Mouse (Mus musculus): Measurements from ENCODE around the gene Btbd9. TPM values are rescaled to one million over a fixed set of nuclear protein-coding genes. Genes with fewer than 3 reads are reported as not detected.

Gene Btbd9
- total and polyA plus RNA-seq, 2 experiments, result 12.7 to 12.8 TPM

DNA sequence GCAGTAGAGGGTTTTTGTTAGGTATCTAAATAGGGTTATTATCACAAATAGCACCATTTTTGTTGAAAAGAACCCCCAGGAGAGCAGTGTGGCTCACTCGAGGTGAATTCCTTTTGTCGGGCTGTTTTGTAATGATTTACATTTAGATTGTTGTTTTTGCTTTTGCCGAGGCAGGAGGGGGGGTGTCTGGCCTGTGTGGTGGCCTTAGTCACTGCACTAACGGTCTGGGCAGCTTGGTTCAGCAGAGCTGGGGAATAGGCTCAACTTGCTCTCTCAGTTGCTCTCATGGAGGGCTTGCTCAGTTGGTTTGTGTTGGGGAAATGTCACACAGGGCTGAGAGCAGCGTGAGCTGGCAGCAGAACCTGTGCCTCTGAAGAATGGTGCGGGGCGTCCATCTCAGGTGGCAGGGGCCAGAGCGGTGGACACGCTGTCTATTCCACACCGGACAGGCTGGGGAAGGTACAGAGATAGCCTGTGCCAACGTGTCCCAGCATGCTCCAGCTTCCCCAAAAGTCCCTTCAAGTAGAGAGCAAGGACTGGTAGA is 385.1 kb downstream of the Btbd9 start:
- Histone ChIP-seq H3K79me2 (ENCODE audit: control insufficient read depth, insufficient read depth, low read length) (peaks cover 51% of the 10 kb centered on the region), H3K4me3 (ENCODE audit: insufficient read depth, low read depth, low read length) (no peak overlapping the region), H3K27me3 (ENCODE audit: control insufficient read depth, insufficient read depth, low read length) (no peaks in the 10 kb centered on the region), H3K27ac (replicated peaks; ENCODE audit: insufficient read depth, low read depth, low read length) (no peak overlapping the region), H3K36me3 (ENCODE audit: control insufficient read depth, insufficient read depth, low read length) (peaks cover 2% of the 10 kb centered on the region; the same call in 1 of the 2 replicates), H3K9ac (ENCODE audit: low read depth, low read length) (no peak overlapping the region), H3K4me1 (ENCODE audit: control insufficient read depth, insufficient read depth, low read length) (no peaks in the 10 kb centered on the region; the same call in 1 of the 2 replicates)
- no peak for TF ChIP-seq CTCF (IDR thresholded peaks at IDR 0.05; ENCODE audit: low read depth, low read length)
- no peak for TF ChIP-seq POLR2A (IDR thresholded peaks at IDR 0.05; ENCODE audit: extremely low read depth, insufficient read depth, low read length)
- WGBS, result 79% methylated on average over 11 of the region's 11 CpGs
- no peak for DNase-seq (ENCODE audit: extremely low read depth, low read depth, low spot score)

DNA sequence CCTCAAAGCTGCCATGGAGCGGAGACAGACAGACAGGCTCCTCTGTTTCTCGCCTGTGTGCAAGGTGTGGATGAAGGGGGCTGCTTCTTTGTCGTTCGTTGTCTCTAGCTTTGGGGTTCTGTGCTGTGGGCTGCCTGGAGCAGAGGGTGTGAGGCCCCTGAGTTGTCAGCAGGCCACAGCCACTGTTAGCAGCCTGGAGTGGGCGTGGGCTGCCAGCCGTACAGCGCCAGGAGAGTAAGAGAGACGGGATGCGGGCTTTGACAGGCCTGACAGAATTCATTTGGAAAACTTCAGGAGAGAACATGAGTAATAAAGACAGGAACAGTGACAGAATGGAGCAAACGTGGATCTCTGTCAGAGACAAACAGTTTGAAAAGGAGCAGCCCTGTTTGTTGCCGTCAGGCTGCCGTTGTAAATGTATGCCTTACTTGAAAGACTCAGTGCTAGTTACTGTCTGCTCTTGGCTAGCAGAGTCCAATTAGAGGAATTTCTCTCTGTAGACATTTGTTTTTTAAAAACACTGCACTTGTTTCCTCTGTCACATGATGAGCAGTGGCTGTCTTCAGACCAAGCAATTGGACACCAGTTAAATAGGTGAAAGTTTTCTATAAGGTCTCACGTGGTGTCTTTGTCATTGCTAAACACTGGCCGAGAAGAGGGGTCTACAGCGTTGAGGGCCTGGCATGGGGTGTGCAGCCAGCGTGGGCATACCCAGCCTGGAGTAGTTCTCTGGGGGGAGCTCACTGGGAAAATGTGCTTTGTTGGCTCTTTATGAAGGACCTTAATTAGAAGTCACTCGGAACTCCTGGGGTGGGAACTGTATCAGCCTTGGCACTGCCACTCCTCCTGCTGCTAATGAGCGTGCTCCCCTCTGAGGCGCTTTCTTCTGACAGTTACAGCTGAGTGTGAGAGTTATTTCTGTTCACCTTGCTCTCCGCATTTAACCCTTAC is 388.0 kb downstream of the Btbd9 start:
- WGBS, result 65% methylated on average over 20 of the region's 20 CpGs
- Histone ChIP-seq H3K79me2 (ENCODE audit: control insufficient read depth, insufficient read depth, low read length) (peaks cover 49% of the 10 kb centered on the region), H3K4me3 (ENCODE audit: insufficient read depth, low read depth, low read length) (no peak overlapping the region), H3K9ac (ENCODE audit: low read depth, low read length) (no peak overlapping the region), H3K36me3 (ENCODE audit: control insufficient read depth, insufficient read depth, low read length) (peaks cover 2% of the 10 kb centered on the region; the same call in 1 of the 2 replicates), H3K4me1 (ENCODE audit: control insufficient read depth, insufficient read depth, low read length) (no peaks in the 10 kb centered on the region; the same call in 1 of the 2 replicates), H3K27ac (replicated peaks; ENCODE audit: insufficient read depth, low read depth, low read length) (no peak overlapping the region), H3K27me3 (ENCODE audit: control insufficient read depth, insufficient read depth, low read length) (no peaks in the 10 kb centered on the region)
- DNase-seq (ENCODE audit: extremely low read depth, low read depth, low spot score), result peak; percentile 24
- TF ChIP-seq CTCF (IDR thresholded peaks at IDR 0.05; ENCODE audit: low read depth, low read length) (no peak), POLR2A (IDR thresholded peaks at IDR 0.05; ENCODE audit: extremely low read depth, insufficient read depth, low read length) (no peak)

DNA sequence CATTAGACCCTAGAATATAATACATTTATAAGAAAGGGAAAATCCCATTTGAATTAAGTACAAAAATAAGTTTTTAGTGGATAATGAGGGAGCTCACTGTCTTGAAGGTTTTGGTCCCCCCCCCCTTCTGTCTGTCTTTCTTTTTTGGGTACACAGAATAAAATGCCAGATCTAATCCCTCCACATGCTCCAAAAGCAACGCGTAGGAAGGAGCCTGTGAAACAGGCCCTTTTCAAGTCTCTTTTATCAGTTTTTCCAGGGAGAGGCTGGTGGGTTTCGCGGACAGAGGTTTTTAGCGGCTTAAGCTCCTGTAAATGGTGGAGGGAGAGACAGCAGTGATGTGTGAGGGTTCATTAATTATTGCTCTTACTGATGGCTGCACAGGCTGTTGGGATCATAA is 388.7 kb downstream of the Btbd9 start:
- Histone ChIP-seq H3K36me3 (ENCODE audit: control insufficient read depth, insufficient read depth, low read length) (no peaks in the 10 kb centered on the region), H3K4me1 (ENCODE audit: control insufficient read depth, insufficient read depth, low read length) (no peaks in the 10 kb centered on the region; the same call in 1 of the 2 replicates), H3K4me3 (ENCODE audit: insufficient read depth, low read depth, low read length) (no peak overlapping the region), H3K27me3 (ENCODE audit: control insufficient read depth, insufficient read depth, low read length) (no peaks in the 10 kb centered on the region), H3K79me2 (ENCODE audit: control insufficient read depth, insufficient read depth, low read length) (peaks cover 46% of the 10 kb centered on the region), H3K27ac (replicated peaks; ENCODE audit: insufficient read depth, low read depth, low read length) (no peak overlapping the region), H3K9ac (ENCODE audit: low read depth, low read length) (no peak overlapping the region)
- no peak for TF ChIP-seq CTCF (IDR thresholded peaks at IDR 0.05; ENCODE audit: low read depth, low read length)
- no peak for TF ChIP-seq POLR2A (IDR thresholded peaks at IDR 0.05; ENCODE audit: extremely low read depth, insufficient read depth, low read length)
- no peak for DNase-seq (ENCODE audit: extremely low read depth, low read depth, low spot score)
- 87% methylated on average over 5 of the region's 5 CpGs for WGBS

DNA sequence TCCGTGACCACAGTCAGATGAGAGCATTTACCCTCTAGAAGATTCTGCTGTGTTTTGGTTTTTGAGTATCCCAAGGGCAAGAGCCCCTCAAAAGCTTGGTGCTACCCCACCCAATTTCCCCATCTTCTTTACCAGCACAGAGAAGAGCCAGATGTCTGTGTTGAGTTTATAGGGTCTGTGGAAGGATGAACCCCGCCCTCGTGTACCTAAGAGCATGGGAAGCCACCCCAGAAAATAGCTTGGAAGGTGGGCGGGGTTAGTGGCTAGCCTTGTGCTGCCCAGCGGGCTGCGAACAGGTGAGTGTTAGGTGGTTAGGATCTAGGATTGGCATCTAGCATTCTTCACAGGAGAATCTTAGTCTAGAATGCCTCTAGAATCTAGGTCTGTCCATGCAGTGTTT is 389.1 kb downstream of the Btbd9 start:
- no peak overlapping the region for H3K4me3 ChIP-seq (ENCODE audit: insufficient read depth, low read depth, low read length)
- H3K9ac ChIP-seq (ENCODE audit: low read depth, low read length), result no peak overlapping the region
- DNase-seq (ENCODE audit: extremely low read depth, low read depth, low spot score), result no peak
- no peaks in the 10 kb centered on the region; the same call in 1 of the 2 replicates for H3K4me1 ChIP-seq (ENCODE audit: control insufficient read depth, insufficient read depth, low read length)
- peaks cover 49% of the 10 kb centered on the region for H3K79me2 ChIP-seq (ENCODE audit: control insufficient read depth, insufficient read depth, low read length)
- no peak overlapping the region for H3K27ac ChIP-seq (replicated peaks; ENCODE audit: insufficient read depth, low read depth, low read length)
- TF ChIP-seq CTCF (IDR thresholded peaks at IDR 0.05; ENCODE audit: low read depth, low read length), result no peak
- TF ChIP-seq POLR2A (IDR thresholded peaks at IDR 0.05; ENCODE audit: extremely low read depth, insufficient read depth, low read length), result no peak
- no peaks in the 10 kb centered on the region for H3K36me3 ChIP-seq (ENCODE audit: control insufficient read depth, insufficient read depth, low read length)
- H3K27me3 ChIP-seq (ENCODE audit: control insufficient read depth, insufficient read depth, low read length), result no peaks in the 10 kb centered on the region
- WGBS, result 93% methylated on average over 6 of the region's 6 CpGs

DNA sequence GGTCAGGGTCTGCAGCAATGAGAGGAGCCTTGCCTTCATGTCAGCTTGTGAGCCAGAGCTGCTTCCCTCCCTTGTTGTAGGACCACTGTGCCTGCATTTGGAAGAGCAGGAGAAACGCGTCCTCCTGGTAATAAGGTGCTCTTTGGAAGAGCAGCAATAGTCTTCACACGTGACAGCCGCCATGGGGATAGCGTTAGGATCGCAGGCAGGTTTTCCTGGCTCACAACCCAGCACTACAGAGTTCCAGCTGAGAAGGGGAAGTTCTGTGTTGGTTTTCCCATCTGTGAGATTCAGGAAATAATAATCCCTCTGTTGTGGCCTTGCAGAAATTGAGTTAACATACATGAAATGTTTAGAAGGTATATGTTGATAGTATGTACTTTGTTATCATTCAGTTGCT is 392.7 kb downstream of the Btbd9 start:
- H3K27me3 ChIP-seq (ENCODE audit: control insufficient read depth, insufficient read depth, low read length), result no peaks in the 10 kb centered on the region
- H3K4me3 ChIP-seq (ENCODE audit: insufficient read depth, low read depth, low read length), result no peak overlapping the region
- no peak overlapping the region for H3K27ac ChIP-seq (replicated peaks; ENCODE audit: insufficient read depth, low read depth, low read length)
- no peaks in the 10 kb centered on the region for H3K36me3 ChIP-seq (ENCODE audit: control insufficient read depth, insufficient read depth, low read length)
- no peak for DNase-seq (ENCODE audit: extremely low read depth, low read depth, low spot score)
- H3K4me1 ChIP-seq (ENCODE audit: control insufficient read depth, insufficient read depth, low read length), result no peaks in the 10 kb centered on the region; the same call in 1 of the 2 replicates
- peaks cover 38% of the 10 kb centered on the region for H3K79me2 ChIP-seq (ENCODE audit: control insufficient read depth, insufficient read depth, low read length)
- WGBS, result 92% methylated on average over 6 of the region's 6 CpGs
- TF ChIP-seq CTCF (IDR thresholded peaks at IDR 0.05; ENCODE audit: low read depth, low read length), result no peak
- no peak for TF ChIP-seq POLR2A (IDR thresholded peaks at IDR 0.05; ENCODE audit: extremely low read depth, insufficient read depth, low read length)
- no peak overlapping the region for H3K9ac ChIP-seq (ENCODE audit: low read depth, low read length)
